Mouse (Mus musculus): Measurements from ENCODE around the gene Timp2. TPM values are rescaled to one million over a fixed set of nuclear protein-coding genes. Genes with fewer than 3 reads are reported as not detected.
A peak's percentile ranks its signal among the peaks of the same experiment; 100 is the strongest.

Gene Timp2
- polyA plus RNA-seq, 1 experiment from 2014 or later: 95.2 TPM

GRCm38 (mm10) chr11:118259580-118259979 is 96.0 kb downstream of the Timp2 start:
- WGBS: 96% methylated on average over 8 of the region's 8 CpGs
- H3K9me3 ChIP-seq (ENCODE audit: control insufficient read depth, low read length): no peaks in the 10 kb centered on the region
- H3K27me3 ChIP-seq (replicated peaks; ENCODE audit: control insufficient read depth, insufficient read depth, low read length): no peaks in the 10 kb centered on the region
- no peak overlapping the region for H3K27ac ChIP-seq (ENCODE audit: low read depth, low read length)
- H3K4me1 ChIP-seq (ENCODE audit: control insufficient read depth, insufficient read depth, low read depth, low read length): no peaks in the 10 kb centered on the region; the same call in 1 of the 2 replicates
- H3K4me3 ChIP-seq (ENCODE audit: low read length): no peak overlapping the region
- H3K4me2 ChIP-seq (ENCODE audit: low read length): no peak overlapping the region
- no peak overlapping the region for H3K9ac ChIP-seq (ENCODE audit: low read depth, low read length)
- peaks cover 64% of the 10 kb centered on the region for H3K36me3 ChIP-seq (ENCODE audit: control insufficient read depth, insufficient read depth, low read length)
- no peak for ATAC-seq

GRCm38 (mm10) chr11:118256371-118256770 is 99.2 kb downstream of the Timp2 start:
- WGBS: 91% methylated on average over 7 of the region's 7 CpGs

GRCm38 (mm10) chr11:118254159-118254951 is 101.2 kb downstream of the Timp2 start:
- no peak overlapping the region for H3K4me2 ChIP-seq (ENCODE audit: low read length)
- peaks cover 23% of the 10 kb centered on the region for H3K36me3 ChIP-seq (ENCODE audit: control insufficient read depth, insufficient read depth, low read length)
- H3K4me3 ChIP-seq (ENCODE audit: low read length): no peak overlapping the region
- no peak overlapping the region for H3K9ac ChIP-seq (ENCODE audit: low read depth, low read length)
- no peaks in the 10 kb centered on the region for H3K27me3 ChIP-seq (replicated peaks; ENCODE audit: control insufficient read depth, insufficient read depth, low read length)
- peak overlapping the region; percentile 82 for H3K27ac ChIP-seq (ENCODE audit: low read depth, low read length)
- H3K9me3 ChIP-seq (ENCODE audit: control insufficient read depth, low read length): no peaks in the 10 kb centered on the region
- WGBS: 39% methylated on average over 15 of the region's 15 CpGs
- peaks cover 13% of the 10 kb centered on the region for H3K4me1 ChIP-seq (ENCODE audit: control insufficient read depth, insufficient read depth, low read depth, low read length)
- ATAC-seq: peak; percentile 64

More at GRCm38 (mm10) chr11:118256371-118256770, 99.2 kb downstream of the Timp2 start:
- H3K4me2 ChIP-seq (ENCODE audit: low read length): no peak overlapping the region
- H3K27ac ChIP-seq (ENCODE audit: low read depth, low read length): no peak overlapping the region
- no peaks in the 10 kb centered on the region for H3K9me3 ChIP-seq (ENCODE audit: control insufficient read depth, low read length)
- H3K36me3 ChIP-seq (ENCODE audit: control insufficient read depth, insufficient read depth, low read length): peaks cover 40% of the 10 kb centered on the region
- no peak overlapping the region for H3K4me3 ChIP-seq (ENCODE audit: low read length)
- no peaks in the 10 kb centered on the region for H3K27me3 ChIP-seq (replicated peaks; ENCODE audit: control insufficient read depth, insufficient read depth, low read length)
- no peak overlapping the region for H3K9ac ChIP-seq (ENCODE audit: low read depth, low read length)
- H3K4me1 ChIP-seq (ENCODE audit: control insufficient read depth, insufficient read depth, low read depth, low read length): peaks cover 13% of the 10 kb centered on the region
- ATAC-seq: no peak

GRCm38 (mm10) chr11:118253447-118254158 is 101.9 kb downstream of the Timp2 start:
- Histone ChIP-seq H3K9me3 (ENCODE audit: control insufficient read depth, low read length) (no peaks in the 10 kb centered on the region), H3K27me3 (replicated peaks; ENCODE audit: control insufficient read depth, insufficient read depth, low read length) (no peaks in the 10 kb centered on the region), H3K36me3 (ENCODE audit: control insufficient read depth, insufficient read depth, low read length) (peaks cover 16% of the 10 kb centered on the region), H3K9ac (ENCODE audit: low read depth, low read length) (no peak overlapping the region), H3K4me3 (ENCODE audit: low read length) (no peak overlapping the region), H3K4me2 (ENCODE audit: low read length) (no peak overlapping the region), H3K4me1 (ENCODE audit: control insufficient read depth, insufficient read depth, low read depth, low read length) (peaks cover 18% of the 10 kb centered on the region), H3K27ac (ENCODE audit: low read depth, low read length) (peak overlapping the region; percentile 82)
- peak; percentile 68 for ATAC-seq
- WGBS: 69% methylated on average over 7 of the region's 7 CpGs

Other genes starting within 250 kb of the Timp2 start
- gene Dnah17, start 225.1 kb downstream of the Timp2 start, polyA plus RNA-seq (2015; fragmentation: Nextera tagmentation; extraction: Ambion mirVana): 0.22 and 0.23 TPM in 2 replicates
- gene Cyth1, start 107.1 kb downstream of the Timp2 start, polyA plus RNA-seq (2015; fragmentation: Nextera tagmentation; extraction: Ambion mirVana): 19.7 and 23.3 TPM in 2 replicates
- gene Usp36, start 65.5 kb downstream of the Timp2 start, polyA plus RNA-seq (2015; fragmentation: Nextera tagmentation; extraction: Ambion mirVana): 15.2 and 18.9 TPM in 2 replicates
- gene Cep295nl, start 13.2 kb downstream of the Timp2 start, polyA plus RNA-seq (2015; fragmentation: Nextera tagmentation; extraction: Ambion mirVana): 0.15 and 0.17 TPM in 2 replicates
- 7.1 and 8.1 TPM in 2 replicates for gene Lgals3bp, start 46.4 kb upstream of the Timp2 start, polyA plus RNA-seq (2015; fragmentation: Nextera tagmentation; extraction: Ambion mirVana)
- gene Cant1, start 63.3 kb upstream of the Timp2 start, polyA plus RNA-seq (2015; fragmentation: Nextera tagmentation; extraction: Ambion mirVana): 25.7 and 29.1 TPM in 2 replicates
- gene C1qtnf1, start 72.5 kb upstream of the Timp2 start, polyA plus RNA-seq (2015; fragmentation: Nextera tagmentation; extraction: Ambion mirVana): 4.4 and 7.0 TPM in 2 replicates
- gene Engase, start 121.1 kb upstream of the Timp2 start, polyA plus RNA-seq (2015; fragmentation: Nextera tagmentation; extraction: Ambion mirVana): 6.5 and 8.7 TPM in 2 replicates

All from hindbrain, embryonic 16.5 days (tissue).